Mouse (Mus musculus): ENCODE results near the gene Ccl7.

DNA sequence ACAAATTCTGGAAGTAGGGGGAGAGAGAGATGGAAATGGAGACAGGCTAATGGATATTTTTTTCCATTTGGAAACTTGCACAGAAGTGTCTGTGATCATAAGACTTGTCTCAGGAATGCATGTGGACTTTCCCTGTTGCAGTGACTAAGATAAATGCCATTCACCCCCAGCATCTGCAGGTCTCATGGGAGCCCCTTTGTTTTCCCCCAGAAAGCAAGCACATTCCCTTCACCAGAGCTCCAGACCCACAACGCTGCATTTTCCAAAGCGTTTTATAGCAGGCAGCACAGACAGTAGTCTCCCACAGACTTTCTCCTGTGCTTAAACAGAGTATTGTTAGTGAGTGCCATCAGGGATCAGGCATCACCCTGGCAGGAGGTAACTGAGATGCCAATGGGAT, 26.1 kb upstream of the Ccl7 start:
- TF ChIP-seq CTCF (IDR thresholded peaks at IDR 0.05; ENCODE audit: control insufficient read depth, insufficient read depth, insufficient replicate concordance, low read depth, low read length): no peak
- no peak for TF ChIP-seq POLR2A (IDR thresholded peaks at IDR 0.05; ENCODE audit: control insufficient read depth, low read depth, low read length)
